Mouse (Mus musculus): ENCODE results near the gene Lrrc49. TPM values are rescaled to one million over a fixed set of nuclear protein-coding genes. Genes with fewer than 3 reads are reported as not detected.

Lrrc49 gene
- total and polyA plus RNA-seq, 2 experiments from 2014 or later: 4.9 to 7.2 TPM

DNA sequence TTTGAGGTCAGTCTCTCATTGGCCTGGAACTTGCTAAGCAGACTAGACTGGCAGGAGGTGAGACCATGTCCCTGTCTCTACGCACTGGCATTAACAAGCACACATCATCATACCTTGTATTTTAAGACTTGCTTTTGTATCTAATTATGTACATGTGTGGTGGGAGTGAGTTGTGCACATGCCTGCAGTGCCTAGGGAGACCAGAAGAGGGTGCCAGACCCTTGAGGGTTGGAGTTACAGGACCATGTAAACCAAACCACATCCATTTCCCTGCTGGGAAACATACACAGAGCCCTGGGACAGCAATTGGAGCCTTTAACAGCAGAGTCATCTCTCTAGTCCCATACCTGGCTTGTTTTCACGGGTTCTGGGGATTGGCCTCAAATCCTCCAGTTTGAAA is 6.0 kb upstream of the Lrrc49 start:
- ATAC-seq (ENCODE audit: insufficient read depth, low read depth) (no peak), DNase-seq (ENCODE audit: low spot score) (no peak)
- H3K9me3 ChIP-seq (replicated peaks; ENCODE audit: control insufficient read depth, low read length): no peaks in the 10 kb centered on the region
- H3K36me3 ChIP-seq (replicated peaks; ENCODE audit: control insufficient read depth, insufficient read depth, low read length): no peaks in the 10 kb centered on the region
- no peaks in the 10 kb centered on the region for H3K4me1 ChIP-seq (ENCODE audit: control insufficient read depth, insufficient read depth)
- 47% methylated on average over 2 of the region's 2 CpGs for WGBS
- H3K27me3 ChIP-seq (ENCODE audit: control insufficient read depth, insufficient read depth, low read length): no peaks in the 10 kb centered on the region
- H3K27ac ChIP-seq (ENCODE audit: low read depth): no peak overlapping the region
- no peak overlapping the region for H3K4me3 ChIP-seq (ENCODE audit: low read depth, low read length)
- peak; percentile 25 for TF ChIP-seq CTCF (IDR thresholded peaks at IDR 0.05; ENCODE audit: low read depth)
- no peak for TF ChIP-seq EP300 (IDR thresholded peaks at IDR 0.05; ENCODE audit: low read depth)
- H3K9ac ChIP-seq (replicated peaks; ENCODE audit: low read depth, low read length): no peak overlapping the region
- no peak overlapping the region for H3K4me2 ChIP-seq (ENCODE audit: low read depth, low read length)

GRCm38 (mm10) chr9:60692624-60693023 is 4.7 kb upstream of the Lrrc49 start:
- WGBS: 36% methylated on average over 4 of the region's 4 CpGs
- H3K4me2 ChIP-seq (ENCODE audit: low read depth, low read length): no peak overlapping the region
- H3K9ac ChIP-seq (replicated peaks; ENCODE audit: low read depth, low read length): no peak overlapping the region
- no peak overlapping the region for H3K27ac ChIP-seq (ENCODE audit: low read depth)
- no peaks in the 10 kb centered on the region for H3K36me3 ChIP-seq (replicated peaks; ENCODE audit: control insufficient read depth, insufficient read depth, low read length)
- no peak for DNase-seq (ENCODE audit: low spot score)
- H3K9me3 ChIP-seq (replicated peaks; ENCODE audit: control insufficient read depth, low read length): no peaks in the 10 kb centered on the region
- no peaks in the 10 kb centered on the region for H3K27me3 ChIP-seq (ENCODE audit: control insufficient read depth, insufficient read depth, low read length)
- no peaks in the 10 kb centered on the region for H3K4me1 ChIP-seq (ENCODE audit: control insufficient read depth, insufficient read depth)
- H3K4me3 ChIP-seq (ENCODE audit: low read depth, low read length): no peak overlapping the region
- ATAC-seq (ENCODE audit: insufficient read depth, low read depth): no peak
- no peak for TF ChIP-seq CTCF (IDR thresholded peaks at IDR 0.05; ENCODE audit: low read depth)
- TF ChIP-seq EP300 (IDR thresholded peaks at IDR 0.05; ENCODE audit: low read depth): no peak

- ATAC-seq (ENCODE audit: insufficient read depth, low read depth): peak; percentile 43; the same call in 1 of the 2 replicates
- 2% methylated on average over 7 of the region's 7 CpGs for WGBS
Measured at GRCm38 (mm10) chr9:60687415-60687814, 543 bp downstream of the Lrrc49 start.

DNA sequence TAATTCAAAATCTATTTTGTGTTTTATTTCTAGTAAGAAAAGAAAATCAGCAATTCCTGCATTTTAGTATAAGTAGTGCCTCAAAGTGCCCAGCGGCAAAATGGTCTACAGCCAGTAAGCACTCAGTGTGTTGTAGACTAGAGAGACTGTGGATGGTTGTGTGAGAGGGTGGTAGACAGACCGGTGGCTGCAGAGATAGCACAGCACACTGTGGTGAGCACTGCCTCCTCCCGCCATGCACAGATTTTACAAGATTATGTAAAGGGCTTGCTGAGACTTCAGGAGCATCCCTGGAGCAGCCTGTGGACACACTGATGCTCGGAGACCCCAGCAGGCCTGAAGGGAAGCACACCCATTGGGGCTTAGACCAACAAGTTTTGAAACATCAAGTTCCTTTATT is 5.2 kb downstream of the Lrrc49 start:
- Histone ChIP-seq H3K27ac (ENCODE audit: low read depth) (no peak overlapping the region), H3K9me3 (replicated peaks; ENCODE audit: control insufficient read depth, low read length) (no peaks in the 10 kb centered on the region), H3K36me3 (replicated peaks; ENCODE audit: control insufficient read depth, insufficient read depth, low read length) (peaks cover 9% of the 10 kb centered on the region), H3K4me2 (ENCODE audit: low read depth, low read length) (no peak overlapping the region), H3K9ac (replicated peaks; ENCODE audit: low read depth, low read length) (no peak overlapping the region), H3K4me1 (ENCODE audit: control insufficient read depth, insufficient read depth) (peaks cover 3% of the 10 kb centered on the region; the same call in 1 of the 2 replicates), H3K27me3 (ENCODE audit: control insufficient read depth, insufficient read depth, low read length) (no peaks in the 10 kb centered on the region), H3K4me3 (ENCODE audit: low read depth, low read length) (no peak overlapping the region)
- TF ChIP-seq CTCF (IDR thresholded peaks at IDR 0.05; ENCODE audit: low read depth) (no peak), EP300 (IDR thresholded peaks at IDR 0.05; ENCODE audit: low read depth) (no peak)
- DNase-seq (ENCODE audit: low spot score) (no peak), ATAC-seq (ENCODE audit: insufficient read depth, low read depth) (no peak)
- WGBS: 81% methylated on average over 4 of the region's 4 CpGs

More at GRCm38 (mm10) chr9:60687415-60687814, 543 bp downstream of the Lrrc49 start:
- Histone ChIP-seq H3K27me3 (ENCODE audit: control insufficient read depth, insufficient read depth, low read length) (no peaks in the 10 kb centered on the region), H3K9me3 (replicated peaks; ENCODE audit: control insufficient read depth, low read length) (no peaks in the 10 kb centered on the region), H3K36me3 (replicated peaks; ENCODE audit: control insufficient read depth, insufficient read depth, low read length) (no peaks in the 10 kb centered on the region; the same call in 1 of the 2 replicates), H3K4me1 (ENCODE audit: control insufficient read depth, insufficient read depth) (peaks cover 3% of the 10 kb centered on the region; the same call in 1 of the 2 replicates), H3K9ac (replicated peaks; ENCODE audit: low read depth, low read length) (peak overlapping the region; percentile 27; the same call in 1 of the 2 replicates), H3K4me2 (ENCODE audit: low read depth, low read length) (peak overlapping the region; percentile 64), H3K27ac (ENCODE audit: low read depth) (peak overlapping the region; percentile 44), H3K4me3 (ENCODE audit: low read depth, low read length) (peak overlapping the region; percentile 73)
- TF ChIP-seq CTCF (IDR thresholded peaks at IDR 0.05; ENCODE audit: low read depth) (peak; percentile 27; the same call in 1 of the 2 replicates), EP300 (IDR thresholded peaks at IDR 0.05; ENCODE audit: low read depth) (no peak)
- no peak for DNase-seq (ENCODE audit: low spot score)

DNA sequence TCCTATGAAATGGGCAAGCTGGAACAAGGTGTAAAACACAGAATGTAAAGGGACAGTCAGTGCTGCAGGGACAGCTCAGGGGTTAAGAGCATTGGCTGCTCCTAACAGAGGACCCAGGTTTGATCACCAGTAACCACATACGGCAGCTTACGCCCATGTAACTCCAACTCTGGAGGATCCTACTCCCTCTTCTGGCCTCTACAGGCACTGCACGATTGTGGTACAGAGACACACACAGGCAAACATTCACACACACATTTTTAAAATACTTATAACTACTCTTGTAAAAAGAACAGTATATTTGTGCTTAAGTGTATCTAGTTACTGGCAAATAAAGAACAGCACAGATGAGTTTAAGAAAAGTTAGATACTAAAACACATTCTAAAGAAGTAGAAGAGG is 7.0 kb downstream of the Lrrc49 start:
- TF ChIP-seq EP300 (IDR thresholded peaks at IDR 0.05; ENCODE audit: low read depth): no peak
- TF ChIP-seq CTCF (IDR thresholded peaks at IDR 0.05; ENCODE audit: low read depth): no peak
- Histone ChIP-seq H3K4me1 (ENCODE audit: control insufficient read depth, insufficient read depth) (no peaks in the 10 kb centered on the region), H3K4me2 (ENCODE audit: low read depth, low read length) (no peak overlapping the region), H3K9ac (replicated peaks; ENCODE audit: low read depth, low read length) (no peak overlapping the region), H3K27me3 (ENCODE audit: control insufficient read depth, insufficient read depth, low read length) (no peaks in the 10 kb centered on the region), H3K9me3 (replicated peaks; ENCODE audit: control insufficient read depth, low read length) (no peaks in the 10 kb centered on the region), H3K27ac (ENCODE audit: low read depth) (no peak overlapping the region), H3K4me3 (ENCODE audit: low read depth, low read length) (no peak overlapping the region), H3K36me3 (replicated peaks; ENCODE audit: control insufficient read depth, insufficient read depth, low read length) (peaks cover 15% of the 10 kb centered on the region)
- DNase-seq (ENCODE audit: low spot score) (no peak), ATAC-seq (ENCODE audit: insufficient read depth, low read depth) (no peak)
- 85% methylated on average over 3 of the region's 3 CpGs for WGBS

DNA sequence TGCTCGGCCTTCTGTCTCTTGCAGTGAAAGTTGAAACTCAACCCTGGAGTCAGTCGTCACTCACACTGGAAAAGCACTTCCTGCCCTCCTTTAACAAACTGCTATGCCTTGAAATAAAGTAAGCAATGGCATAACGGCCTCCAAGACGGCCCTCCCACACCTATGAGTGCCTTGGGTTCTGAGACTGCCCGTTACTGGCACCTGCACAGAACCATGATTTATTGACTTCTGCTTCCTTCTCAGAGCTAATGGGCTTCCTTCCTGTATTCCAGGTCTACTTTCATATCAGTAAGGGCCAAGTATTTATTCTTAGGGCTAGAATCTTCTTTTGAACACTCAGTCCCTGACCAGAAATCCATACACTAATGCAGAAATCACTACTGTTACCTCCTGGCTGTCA is 9.0 kb downstream of the Lrrc49 start:
- H3K4me1 ChIP-seq (ENCODE audit: control insufficient read depth, insufficient read depth): no peaks in the 10 kb centered on the region
- H3K9me3 ChIP-seq (replicated peaks; ENCODE audit: control insufficient read depth, low read length): no peaks in the 10 kb centered on the region
- no peaks in the 10 kb centered on the region for H3K27me3 ChIP-seq (ENCODE audit: control insufficient read depth, insufficient read depth, low read length)
- no peak for DNase-seq (ENCODE audit: low spot score)
- H3K36me3 ChIP-seq (replicated peaks; ENCODE audit: control insufficient read depth, insufficient read depth, low read length): peaks cover 19% of the 10 kb centered on the region
- no peak overlapping the region for H3K4me2 ChIP-seq (ENCODE audit: low read depth, low read length)
- no peak overlapping the region for H3K9ac ChIP-seq (replicated peaks; ENCODE audit: low read depth, low read length)
- ATAC-seq (ENCODE audit: insufficient read depth, low read depth): no peak
- H3K4me3 ChIP-seq (ENCODE audit: low read depth, low read length): no peak overlapping the region
- TF ChIP-seq EP300 (IDR thresholded peaks at IDR 0.05; ENCODE audit: low read depth) (no peak), CTCF (IDR thresholded peaks at IDR 0.05; ENCODE audit: low read depth) (no peak)
- H3K27ac ChIP-seq (ENCODE audit: low read depth): no peak overlapping the region
- WGBS: 73% methylated on average over 5 of the region's 5 CpGs
